Mouse (Mus musculus) megakaryocyte, embryonic 14.5 days (primary cell): ENCODE results near the gene Ccdc167. TPM values are rescaled to one million over a fixed set of nuclear protein-coding genes. Genes with fewer than 3 reads are reported as not detected.

Experiments used
- H3K27me3 ChIP-seq: replicated peaks from 2 replicates; pipeline ENCODE3; 2012; ENCODE audit warnings: inconsistent platforms
- H3K36me3 ChIP-seq: replicated peaks from 2 replicates; pipeline ENCODE3; 2012; ENCODE audit warnings: low read length, inconsistent platforms, mixed read lengths
- H3K4me1 ChIP-seq: 2 replicates; pipeline ENCODE4 v1.6.1; 2012; ENCODE audit warnings: inconsistent platforms
- H3K4me3 ChIP-seq: replicated peaks from 2 replicates; pipeline ENCODE3; 2012; ENCODE audit warnings: moderate library complexity, mild to moderate bottlenecking, inconsistent platforms
- H3K9me3 ChIP-seq: 2 replicates; pipeline ENCODE4 v1.6.1; 2012; ENCODE audit warnings: inconsistent platforms
- FLI1 ChIP-seq: IDR thresholded peaks from 2 replicates; pipeline ENCODE4 v1.6.1; 2012; ENCODE audit warnings: low read length, inconsistent platforms, mixed read lengths
- GATA1 ChIP-seq: IDR thresholded peaks from 3 replicates; pipeline ENCODE4 v1.6.1; 2012; ENCODE audit warnings: mixed read lengths, low read length, inconsistent platforms, borderline replicate concordance
- polyA plus RNA-seq: library from polyadenylated mRNA; stranded (reverse); fragments of >175 nt; gene quantifications from 2 replicates; pipeline ENCODE4 v1.2.3, GENCODE M21; 2012; ENCODE audit warnings: low replicate concordance; ENCODE audit not compliant: insufficient read depth

Gene Ccdc167
- polyA plus RNA-seq, 1 experiment = 9.1 TPM

DNA sequence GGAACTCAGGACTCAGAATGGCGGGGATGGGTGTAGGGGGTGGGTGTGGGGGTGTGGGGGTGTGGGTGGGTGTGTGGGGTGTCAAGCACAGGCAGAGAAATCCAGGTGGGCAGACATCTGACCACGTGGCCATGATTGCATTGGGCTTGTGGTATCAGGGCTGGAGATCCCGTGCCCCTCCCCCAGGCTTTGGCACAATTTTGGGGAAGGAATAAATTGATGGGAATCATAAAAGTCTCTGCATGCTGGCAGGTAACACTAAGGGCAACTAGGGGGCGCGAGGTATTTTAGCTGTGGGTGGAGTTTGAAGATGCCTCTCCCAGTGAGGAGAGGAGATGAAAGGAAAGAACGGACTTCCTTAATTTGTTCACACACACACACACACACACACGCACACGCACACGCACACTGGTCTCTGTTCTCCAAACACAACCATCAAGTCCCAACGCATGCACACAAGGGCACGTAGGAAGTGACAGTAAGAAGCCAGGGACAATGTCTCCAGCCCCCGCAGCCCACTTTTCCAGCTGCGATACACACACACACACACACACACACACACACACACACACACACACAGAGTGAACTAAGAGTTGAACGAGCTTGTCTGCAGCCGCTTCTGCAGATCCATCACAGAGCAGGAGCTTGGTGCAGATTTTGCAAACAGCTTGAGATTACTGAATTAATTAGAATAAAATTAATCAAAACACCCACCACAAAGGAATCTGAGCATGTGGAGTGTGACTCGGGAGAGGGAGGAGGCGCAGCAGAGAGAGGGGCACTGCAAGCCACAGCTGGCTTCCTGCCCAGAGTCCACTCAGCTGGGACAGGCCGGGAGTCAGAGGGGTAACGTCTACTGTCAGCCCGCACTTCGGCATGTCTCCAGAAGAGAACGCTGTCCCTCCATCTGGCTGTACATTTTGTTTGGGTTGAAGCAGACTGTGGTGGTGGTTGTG lies 21.3 kb upstream of the Ccdc167 start:
- no peaks in the 10 kb centered on the region for H3K36me3 ChIP-seq
- peaks cover 10% of the 10 kb centered on the region; the same call in 1 of the 2 replicates for H3K4me1 ChIP-seq
- TF ChIP-seq GATA1 (no peak), FLI1 (no peak)
- peaks cover 60% of the 10 kb centered on the region for H3K27me3 ChIP-seq
- H3K4me3 ChIP-seq = no peak overlapping the region
- peaks cover 8% of the 10 kb centered on the region; the same call in 1 of the 2 replicates for H3K9me3 ChIP-seq

DNA sequence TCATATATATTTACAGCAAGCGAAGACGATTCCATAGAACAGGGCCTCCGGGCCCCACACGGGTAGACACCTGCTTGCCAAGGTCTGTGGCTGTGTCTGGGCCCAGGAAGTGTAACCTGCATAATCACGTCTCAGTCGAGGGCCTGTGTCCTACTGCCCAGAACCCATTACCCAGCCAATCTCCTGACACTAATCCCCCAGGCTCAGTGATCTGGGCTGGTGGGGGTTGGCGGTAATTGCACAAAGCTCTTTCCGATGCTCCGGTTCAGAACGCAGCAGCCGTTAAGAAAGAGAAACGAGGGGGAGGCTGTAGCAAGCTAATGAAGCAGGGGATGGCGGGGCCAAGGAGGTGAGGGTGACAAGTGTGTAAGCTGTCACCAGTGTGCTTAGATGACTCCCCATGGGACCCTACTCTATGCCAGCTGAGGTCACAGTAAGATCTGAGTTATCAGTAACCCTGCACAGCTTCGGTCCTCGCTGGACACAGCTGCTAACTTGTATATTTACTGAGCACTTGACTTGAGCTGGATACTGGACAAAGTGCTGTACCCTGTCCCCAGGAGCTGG lies 19.7 kb upstream of the Ccdc167 start:
- TF ChIP-seq FLI1 (no peak), GATA1 (no peak)
- Histone ChIP-seq H3K4me1 (peaks cover 17% of the 10 kb centered on the region), H3K36me3 (no peaks in the 10 kb centered on the region), H3K9me3 (peaks cover 8% of the 10 kb centered on the region; the same call in 1 of the 2 replicates), H3K4me3 (no peak overlapping the region), H3K27me3 (peaks cover 53% of the 10 kb centered on the region)

GRCm38 (mm10) chr17:29732522-29732921 lies 15.7 kb upstream of the Ccdc167 start:
- Histone ChIP-seq H3K27me3 (peaks cover 28% of the 10 kb centered on the region), H3K4me3 (no peak overlapping the region), H3K9me3 (no peaks in the 10 kb centered on the region), H3K4me1 (peaks cover 22% of the 10 kb centered on the region), H3K36me3 (no peaks in the 10 kb centered on the region)
- TF ChIP-seq FLI1 (no peak), GATA1 (no peak)

- Histone ChIP-seq H3K4me3 (no peak overlapping the region), H3K27me3 (peaks cover 27% of the 10 kb centered on the region), H3K36me3 (no peaks in the 10 kb centered on the region), H3K4me1 (peaks cover 22% of the 10 kb centered on the region), H3K9me3 (no peaks in the 10 kb centered on the region)
- TF ChIP-seq FLI1 = no peak
- no peak for TF ChIP-seq GATA1
Measured at GRCm38 (mm10) chr17:29731953-29732325, 15.1 kb upstream of the Ccdc167 start.

DNA sequence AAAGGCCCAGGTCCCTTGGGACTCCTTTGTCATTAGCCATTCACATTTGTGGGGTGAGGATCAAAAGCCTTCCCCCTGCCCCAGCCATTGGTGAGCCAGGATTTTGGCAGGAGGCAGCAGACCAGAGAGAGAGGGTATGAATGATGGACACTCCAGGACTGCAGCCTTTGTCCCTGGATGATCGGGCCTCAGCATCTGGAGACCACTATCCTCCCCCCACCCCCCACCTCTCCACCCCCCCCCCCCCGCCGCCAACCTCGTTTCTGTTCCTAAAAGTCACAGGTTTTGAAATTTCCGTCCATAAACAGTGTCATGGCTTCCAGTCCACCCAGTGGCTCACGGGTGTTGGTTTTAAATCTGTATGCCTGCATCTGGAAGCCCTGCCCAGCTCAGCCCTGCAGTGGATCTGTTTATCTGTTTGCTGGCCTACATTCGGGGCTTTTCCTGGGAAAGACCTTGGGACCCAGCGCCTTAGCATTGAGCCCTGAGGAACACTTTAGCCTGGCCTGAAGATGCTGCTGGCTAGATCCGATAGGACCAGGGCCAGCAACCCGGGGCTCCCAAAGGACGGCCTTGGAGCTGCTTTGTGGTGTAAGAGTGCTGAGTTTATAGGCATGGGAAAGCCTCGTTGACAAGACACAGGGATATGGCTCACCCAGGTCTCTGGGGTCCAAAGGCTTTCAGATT lies 14.6 kb upstream of the Ccdc167 start:
- Histone ChIP-seq H3K27me3 (peaks cover 26% of the 10 kb centered on the region), H3K4me3 (no peak overlapping the region), H3K4me1 (peaks cover 22% of the 10 kb centered on the region), H3K9me3 (no peaks in the 10 kb centered on the region), H3K36me3 (no peaks in the 10 kb centered on the region)
- TF ChIP-seq FLI1 (no peak), GATA1 (no peak)

- H3K4me3 ChIP-seq = no peak overlapping the region
Measured at GRCm38 (mm10) chr17:29730510-29731265, 13.8 kb upstream of the Ccdc167 start.

DNA sequence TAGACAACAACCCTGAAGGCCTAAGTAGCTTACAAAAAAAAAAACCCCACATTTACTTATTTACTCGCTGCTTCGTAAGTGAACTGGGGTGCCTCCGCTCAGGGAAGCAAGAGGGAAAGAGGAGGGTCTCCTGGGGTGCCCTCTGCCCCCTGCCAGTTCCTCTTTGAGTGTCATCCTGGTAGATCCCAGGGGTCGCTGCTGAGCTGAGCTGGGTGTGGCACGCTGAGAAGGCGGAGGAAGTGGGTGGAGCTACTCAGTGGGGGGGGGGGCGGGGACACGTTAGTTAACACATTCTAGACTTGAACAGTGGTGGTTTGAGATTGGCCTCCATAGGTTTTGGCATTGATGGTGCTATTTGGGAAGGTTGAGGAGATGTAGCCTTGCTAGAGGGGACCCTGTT lies 11.2 kb upstream of the Ccdc167 start:
- Histone ChIP-seq H3K36me3 (no peaks in the 10 kb centered on the region), H3K27me3 (peaks cover 35% of the 10 kb centered on the region), H3K9me3 (no peaks in the 10 kb centered on the region), H3K4me1 (peaks cover 16% of the 10 kb centered on the region), H3K4me3 (no peak overlapping the region)
- TF ChIP-seq GATA1 (no peak), FLI1 (no peak)

More at GRCm38 (mm10) chr17:29730510-29731265, 13.8 kb upstream of the Ccdc167 start:
- TF ChIP-seq FLI1 = no peak
- no peak for TF ChIP-seq GATA1
- Histone ChIP-seq H3K36me3 (no peaks in the 10 kb centered on the region), H3K4me1 (peaks cover 22% of the 10 kb centered on the region), H3K9me3 (no peaks in the 10 kb centered on the region), H3K27me3 (peaks cover 27% of the 10 kb centered on the region)

DNA sequence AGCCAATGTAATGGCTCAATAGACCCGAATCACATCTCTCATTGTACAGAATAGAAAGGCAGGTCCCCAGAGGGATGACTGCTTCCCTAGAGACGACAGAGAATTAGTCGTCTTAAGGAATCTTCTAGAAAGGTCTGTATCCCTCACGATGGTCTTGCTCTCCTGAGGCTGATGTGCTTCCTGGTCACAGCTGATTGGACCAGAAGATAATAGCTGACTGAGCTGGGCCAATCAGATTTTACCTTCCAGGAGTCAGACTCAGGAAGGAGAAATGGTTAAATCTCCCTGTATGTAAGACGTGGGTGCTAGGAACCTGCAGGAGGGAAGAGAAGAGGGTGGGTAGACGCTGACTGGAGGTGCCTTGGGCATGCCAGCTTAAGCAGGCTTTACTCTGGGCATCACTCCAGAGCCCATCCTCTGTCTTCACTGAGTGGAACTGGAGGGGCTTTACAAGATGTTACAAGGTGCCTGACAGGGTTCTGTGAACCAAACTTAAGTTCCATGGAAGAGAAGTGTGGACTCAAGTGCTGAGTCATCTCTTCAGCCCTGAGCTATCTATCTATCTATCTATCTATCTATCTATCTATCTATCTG lies 8.3 kb upstream of the Ccdc167 start:
- Histone ChIP-seq H3K4me3 (no peak overlapping the region), H3K36me3 (no peaks in the 10 kb centered on the region), H3K9me3 (peaks cover 8% of the 10 kb centered on the region), H3K27me3 (peaks cover 30% of the 10 kb centered on the region), H3K4me1 (no peaks in the 10 kb centered on the region)
- TF ChIP-seq GATA1 = no peak
- no peak for TF ChIP-seq FLI1

- H3K4me1 ChIP-seq = no peaks in the 10 kb centered on the region
- no peak overlapping the region for H3K4me3 ChIP-seq
- peaks cover 8% of the 10 kb centered on the region for H3K9me3 ChIP-seq
- H3K27me3 ChIP-seq = peaks cover 33% of the 10 kb centered on the region
- H3K36me3 ChIP-seq = no peaks in the 10 kb centered on the region
- TF ChIP-seq GATA1 (no peak), FLI1 (no peak)
Measured at GRCm38 (mm10) chr17:29724610-29725009, 7.8 kb upstream of the Ccdc167 start.
